In the genomic region with DNA sequence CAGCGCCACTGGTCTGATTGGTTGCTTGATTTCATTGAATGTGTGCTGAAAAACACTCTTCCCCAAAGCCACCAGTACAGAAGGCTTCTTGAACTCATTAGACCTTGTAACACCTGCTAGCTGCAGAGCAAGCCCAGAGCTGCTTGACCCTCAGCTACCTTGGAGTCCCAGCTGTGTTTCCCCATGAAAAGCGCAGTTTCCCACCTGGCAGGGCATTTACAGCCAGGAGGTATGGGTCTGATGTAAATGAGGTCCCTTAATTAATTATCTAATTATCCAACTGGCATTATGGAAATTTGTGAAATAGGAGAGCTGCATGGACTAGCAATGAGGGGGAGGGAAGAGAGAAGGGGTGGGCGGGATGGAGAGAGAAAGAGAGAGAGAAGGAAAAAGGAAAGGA, we compare ENCODE assay signal across 30 mouse cellular contexts.
DNase-seq lines count a peak whose midpoint lies in the region; ATAC-seq and TF ChIP-seq lines count a peak whose summit lies in the region.
"Had no signal": no experiment of that assay in that cellular context is flagged by ENCODE, and none has a peak within 500 bp of the region (broad histone marks: within the 10 kb centered on the region; RNA-seq: fewer than 3 reads in every experiment).

No protein-coding gene starts in this region.

- intact Hi-C loops in left cerebral cortex, adult 2 months (cut with DNase I): no loop called here

- no peaks in the 10 kb centered on the region for H3K36me3 ChIP-seq in forebrain, embryonic 11.5 days (ENCODE audit: control insufficient read depth, insufficient read depth, low read length)
- H3K36me3 ChIP-seq in forebrain, embryonic 10.5 days (replicated peaks): no peaks in the 10 kb centered on the region
- H3K36me3 ChIP-seq in midbrain, embryonic 16.5 days (ENCODE audit: control insufficient read depth, insufficient read depth, low read length): no peaks in the 10 kb centered on the region
- no peaks in the 10 kb centered on the region for H3K36me3 ChIP-seq in midbrain, embryonic 15.5 days (replicated peaks)
- H3K36me3 ChIP-seq in forebrain, embryonic 15.5 days: no peaks in the 10 kb centered on the region
- no peaks in the 10 kb centered on the region for H3K36me3 ChIP-seq in hindbrain, postnatal 0 days (ENCODE audit: insufficient read depth, low read length)
- H3K36me3 ChIP-seq: embryonic facial prominence, embryonic 10.5 days; embryonic facial prominence, embryonic 15.5 days had no signal

- H3K4me1 ChIP-seq in forebrain, embryonic 11.5 days (replicated peaks; ENCODE audit: control insufficient read depth, insufficient read depth, low read length): no peaks in the 10 kb centered on the region; the same call in 1 of the 2 replicates
- H3K4me1 ChIP-seq in forebrain, embryonic 10.5 days: peaks cover 15% of the 10 kb centered on the region
- peaks cover 13% of the 10 kb centered on the region for H3K4me1 ChIP-seq in midbrain, embryonic 16.5 days (ENCODE audit: control insufficient read depth, insufficient read depth, low read length)
- H3K4me1 ChIP-seq in midbrain, embryonic 15.5 days: peaks cover 22% of the 10 kb centered on the region
- H3K4me1 ChIP-seq in forebrain, embryonic 15.5 days: peaks cover 30% of the 10 kb centered on the region
- H3K4me1 ChIP-seq in hindbrain, postnatal 0 days (ENCODE audit: insufficient read depth, low read length): 0 out of 2 replicates have a peak, but pooled peaks cover 10% of the 10 kb centered on the region
- H3K4me1 ChIP-seq: intestine, embryonic 15.5 days had no signal

- TF ChIP-seq CTCF in hindbrain, postnatal 0 days (IDR thresholded peaks at IDR 0.05; ENCODE audit: low read depth): no peak
- no peak for TF ChIP-seq CTCF in left cerebral cortex, adult 2 months (IDR thresholded peaks at IDR 0.05)

- H3K27ac ChIP-seq in forebrain, embryonic 11.5 days (ENCODE audit: low read depth, low read length): no peak overlapping the region
- H3K27ac ChIP-seq in forebrain, embryonic 10.5 days: no peak overlapping the region
- peak overlapping the region; percentile 47; the same call in 1 of the 2 replicates for H3K27ac ChIP-seq in midbrain, embryonic 16.5 days (ENCODE audit: low read length)
- no peak overlapping the region for H3K27ac ChIP-seq in midbrain, embryonic 15.5 days
- peak overlapping the region; percentile 12; the same call in 1 of the 2 replicates for H3K27ac ChIP-seq in forebrain, embryonic 15.5 days (replicated peaks)
- 0 out of 2 replicates have a peak overlapping the region, but pooled peaks have one; percentile 22 for H3K27ac ChIP-seq in hindbrain, postnatal 0 days
- no peak overlapping the region for H3K27ac ChIP-seq in left cerebral cortex, adult 2 months
- H3K27ac ChIP-seq: embryonic facial prominence, embryonic 10.5 days; embryonic facial prominence, embryonic 15.5 days; gastrocnemius, adult 2 months; heart, adult 2 months; intestine, embryonic 15.5 days; liver, embryonic 14.5 days; stomach, postnatal 0 days had no signal

- no peak overlapping the region for H3K4me2 ChIP-seq in forebrain, embryonic 11.5 days (ENCODE audit: low read depth, low read length, severe bottlenecking)
- H3K4me2 ChIP-seq in midbrain, embryonic 16.5 days (ENCODE audit: low read length): no peak overlapping the region
- H3K4me2 ChIP-seq in midbrain, embryonic 15.5 days: no peak overlapping the region
- no peak overlapping the region for H3K4me2 ChIP-seq in forebrain, embryonic 15.5 days (replicated peaks)
- no peak overlapping the region for H3K4me2 ChIP-seq in hindbrain, postnatal 0 days (ENCODE audit: low read depth, low read length)
- H3K4me2 ChIP-seq: embryonic facial prominence, embryonic 15.5 days; heart, embryonic 12.5 days; intestine, embryonic 15.5 days; lung, embryonic 14.5 days had no signal

- WGBS in forebrain, embryonic 11.5 days: 64% methylated on average over 3 of the region's 3 CpGs
- WGBS in forebrain, embryonic 10.5 days: 80% methylated on average over 3 of the region's 3 CpGs
- WGBS in midbrain, embryonic 16.5 days: 68% methylated on average over 3 of the region's 3 CpGs
- WGBS in midbrain, embryonic 15.5 days: 71% methylated on average over 3 of the region's 3 CpGs
- WGBS in forebrain, embryonic 15.5 days: 30% methylated on average over 3 of the region's 3 CpGs
- 57% methylated on average over 3 of the region's 3 CpGs for WGBS in hindbrain, postnatal 0 days

- no peak overlapping the region for H3K4me3 ChIP-seq in forebrain, embryonic 11.5 days (ENCODE audit: low read depth, low read length)
- H3K4me3 ChIP-seq in forebrain, embryonic 10.5 days: no peak overlapping the region
- no peak overlapping the region for H3K4me3 ChIP-seq in midbrain, embryonic 16.5 days (ENCODE audit: low read depth, low read length)
- no peak overlapping the region for H3K4me3 ChIP-seq in midbrain, embryonic 15.5 days
- H3K4me3 ChIP-seq in forebrain, embryonic 15.5 days: no peak overlapping the region
- H3K4me3 ChIP-seq in hindbrain, postnatal 0 days (ENCODE audit: low read length): no peak overlapping the region
- H3K4me3 ChIP-seq in left cerebral cortex, adult 2 months: no peak overlapping the region
- H3K4me3 ChIP-seq: embryonic facial prominence, embryonic 10.5 days; embryonic facial prominence, embryonic 15.5 days; gastrocnemius, adult 2 months; heart, adult 2 months; heart, embryonic 12.5 days; intestine, embryonic 15.5 days had no signal

- ATAC-seq in forebrain, embryonic 11.5 days (replicated peaks; ENCODE audit: low FRiP score): 0 out of 2 replicates have a peak, but pooled peaks have one; percentile 12
- no peak for ATAC-seq in midbrain, embryonic 16.5 days
- ATAC-seq in midbrain, embryonic 15.5 days (replicated peaks): no peak
- peak; percentile 44 for ATAC-seq in forebrain, embryonic 15.5 days (replicated peaks)
- no peak for ATAC-seq in hindbrain, postnatal 0 days
- ATAC-seq: activated CD4-positive, CD25-positive, alpha-beta regulatory T cell, adult 4 months; intestine, embryonic 15.5 days had no signal

- DNase-seq in forebrain, embryonic 11.5 days (ENCODE audit: low spot score): no peak
- DNase-seq in forebrain, embryonic 10.5 days (ENCODE audit: extremely low spot score, low spot score): no peak
- no peak for DNase-seq in hindbrain, postnatal 0 days (ENCODE audit: low spot score)
- DNase-seq in left cerebral cortex, adult 2 months (ENCODE audit: extremely low spot score in 1 of 2, low spot score in 2 of 2): no peak
- no peak for DNase-seq in spleen, postnatal 36 days (ENCODE audit: low spot score in 2 of 2)
- DNase-seq: adrenal gland, adult 8-10 months; cerebellum, adult 8-10 months; cerebellum, postnatal 25 days; gastrocnemius, postnatal 36 days; heart, adult 2 months; kidney, adult 8-10 months; kidney, postnatal 10 days; liver; lung, embryonic 14.5 days; lung, postnatal 14 days; right cerebral cortex, adult 18-20 months; spleen, adult 18-20 months; thymus, adult 18-20 months; thymus, postnatal 25 days had no signal

- no peaks in the 10 kb centered on the region for H3K9me3 ChIP-seq in forebrain, embryonic 11.5 days (ENCODE audit: control insufficient read depth, low read length)
- H3K9me3 ChIP-seq in forebrain, embryonic 10.5 days: peaks cover 2% of the 10 kb centered on the region; the same call in 1 of the 2 replicates
- no peaks in the 10 kb centered on the region for H3K9me3 ChIP-seq in midbrain, embryonic 16.5 days (replicated peaks; ENCODE audit: control insufficient read depth, low read length, poor library complexity, severe bottlenecking)
- no peaks in the 10 kb centered on the region for H3K9me3 ChIP-seq in midbrain, embryonic 15.5 days
- H3K9me3 ChIP-seq in forebrain, embryonic 15.5 days: no peaks in the 10 kb centered on the region
- H3K9me3 ChIP-seq in hindbrain, postnatal 0 days (ENCODE audit: low read length): no peaks in the 10 kb centered on the region
- H3K9me3 ChIP-seq: embryonic facial prominence, embryonic 15.5 days; intestine, embryonic 15.5 days had no signal

- no peaks in the 10 kb centered on the region; the same call in 1 of the 2 replicates for H3K27me3 ChIP-seq in forebrain, embryonic 11.5 days (ENCODE audit: control insufficient read depth, insufficient read depth, low read length)
- peaks cover 12% of the 10 kb centered on the region; the same call in 1 of the 2 replicates for H3K27me3 ChIP-seq in forebrain, embryonic 10.5 days (ENCODE audit: poor library complexity, severe bottlenecking)
- no peaks in the 10 kb centered on the region for H3K27me3 ChIP-seq in midbrain, embryonic 16.5 days (ENCODE audit: control insufficient read depth, insufficient read depth, low read depth, low read length)
- no peaks in the 10 kb centered on the region for H3K27me3 ChIP-seq in midbrain, embryonic 15.5 days (replicated peaks)
- no peaks in the 10 kb centered on the region for H3K27me3 ChIP-seq in forebrain, embryonic 15.5 days
- no peaks in the 10 kb centered on the region for H3K27me3 ChIP-seq in hindbrain, postnatal 0 days (ENCODE audit: insufficient read depth, low read length)
- H3K27me3 ChIP-seq: embryonic facial prominence, embryonic 15.5 days; heart, embryonic 12.5 days; intestine, embryonic 15.5 days had no signal

- no peak overlapping the region for H3K9ac ChIP-seq in forebrain, embryonic 11.5 days (ENCODE audit: low read length)
- no peak overlapping the region for H3K9ac ChIP-seq in midbrain, embryonic 16.5 days (ENCODE audit: low read depth, low read length)
- H3K9ac ChIP-seq in midbrain, embryonic 15.5 days: no peak overlapping the region
- H3K9ac ChIP-seq in forebrain, embryonic 15.5 days (replicated peaks): no peak overlapping the region
- no peak overlapping the region for H3K9ac ChIP-seq in hindbrain, postnatal 0 days (replicated peaks; ENCODE audit: low read length)
- H3K9ac ChIP-seq: embryonic facial prominence, embryonic 15.5 days; heart, embryonic 12.5 days; intestine, embryonic 15.5 days; liver, embryonic 14.5 days; lung, embryonic 14.5 days had no signal

Comparison
In these comparisons a context has a peak if more than half of its experiments do, and no peak if none do; other contexts are left out.
1. H3K27ac ChIP-seq: peak in midbrain, embryonic 16.5 days (single experiment), forebrain, embryonic 15.5 days (single experiment) and hindbrain, postnatal 0 days (single experiment); none in forebrain, embryonic 11.5 days (single experiment), forebrain, embryonic 10.5 days (single experiment), midbrain, embryonic 15.5 days (single experiment) and left cerebral cortex, adult 2 months (single experiment).
2. ATAC-seq: peak in forebrain, embryonic 11.5 days (single experiment) and forebrain, embryonic 15.5 days (single experiment); none in midbrain, embryonic 16.5 days (single experiment), midbrain, embryonic 15.5 days (single experiment) and hindbrain, postnatal 0 days (single experiment).